Mouse (Mus musculus): ENCODE data around the gene Tbxas1.

Tbxas1 gene

DNA sequence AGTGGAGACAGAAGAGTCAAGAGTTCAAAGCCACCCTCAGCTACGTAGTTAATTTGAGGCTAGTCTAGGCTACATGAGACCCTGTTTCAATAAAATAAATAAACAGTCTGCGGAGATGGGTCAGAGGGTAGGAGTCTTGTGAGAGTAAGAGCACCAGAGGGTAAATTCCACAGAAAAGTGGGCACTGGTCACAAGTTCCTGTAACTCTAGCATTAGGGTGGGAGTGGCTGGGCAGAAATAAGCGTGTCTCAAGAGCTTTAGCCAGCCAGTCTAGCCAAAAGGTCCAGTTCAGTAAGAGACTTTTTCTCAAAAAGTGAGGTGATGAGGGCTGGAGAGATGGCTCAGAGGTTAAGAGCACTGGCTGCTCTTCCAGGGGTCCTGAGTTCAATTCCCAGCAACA lies 18.4 kb downstream of the Tbxas1 start:
- no peak for DNase-seq (ENCODE audit: low spot score in 2 of 2)

GRCm38 (mm10) chr6:38900073-38900472 lies 24.9 kb downstream of the Tbxas1 start:
- DNase-seq (ENCODE audit: low spot score in 2 of 2) = no peak

GRCm38 (mm10) chr6:38900479-38901126 lies 25.4 kb downstream of the Tbxas1 start:
- no peak for DNase-seq (ENCODE audit: low spot score in 2 of 2)

DNA sequence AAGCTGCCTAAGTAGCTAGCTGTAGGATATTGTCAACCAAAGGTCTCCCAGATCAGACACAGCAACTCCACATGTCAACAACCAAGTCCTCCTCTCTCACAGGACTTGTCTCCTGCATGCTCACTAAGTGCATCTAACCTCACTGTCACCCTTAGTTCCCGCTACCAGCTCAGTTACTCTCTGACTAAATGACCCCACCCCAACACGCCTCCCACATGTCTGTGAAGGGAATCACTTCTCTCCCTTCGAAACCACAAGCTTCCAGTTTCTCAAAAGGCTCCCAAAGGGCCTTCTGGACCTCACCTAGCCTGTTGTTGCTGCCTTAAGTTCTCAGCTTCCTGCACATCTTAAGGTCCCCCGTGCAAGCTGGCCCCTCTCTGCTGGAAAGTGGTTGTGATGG lies 25.9 kb downstream of the Tbxas1 start:
- DNase-seq (ENCODE audit: low spot score in 2 of 2) = no peak

DNA sequence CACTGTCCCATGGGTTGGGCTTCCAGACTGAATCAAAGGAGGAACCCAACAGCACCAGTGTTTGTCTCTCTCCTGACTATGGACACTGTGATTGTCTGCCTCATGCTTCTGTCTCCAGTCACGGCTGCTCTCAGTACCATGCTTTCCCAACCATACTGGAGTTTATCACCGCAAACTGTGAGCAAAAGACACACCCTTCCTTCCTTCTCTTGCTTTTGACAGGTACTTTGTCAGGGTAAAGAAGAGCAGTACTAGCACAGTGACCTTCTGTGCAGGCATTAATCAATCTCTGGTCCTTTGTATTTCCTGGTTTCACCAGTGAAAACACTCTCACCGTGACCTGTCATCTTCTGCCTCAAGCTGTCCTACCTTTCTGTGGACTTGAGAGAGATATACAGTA lies 26.4 kb downstream of the Tbxas1 start:
- DNase-seq (ENCODE audit: low spot score in 2 of 2) = no peak

DNA sequence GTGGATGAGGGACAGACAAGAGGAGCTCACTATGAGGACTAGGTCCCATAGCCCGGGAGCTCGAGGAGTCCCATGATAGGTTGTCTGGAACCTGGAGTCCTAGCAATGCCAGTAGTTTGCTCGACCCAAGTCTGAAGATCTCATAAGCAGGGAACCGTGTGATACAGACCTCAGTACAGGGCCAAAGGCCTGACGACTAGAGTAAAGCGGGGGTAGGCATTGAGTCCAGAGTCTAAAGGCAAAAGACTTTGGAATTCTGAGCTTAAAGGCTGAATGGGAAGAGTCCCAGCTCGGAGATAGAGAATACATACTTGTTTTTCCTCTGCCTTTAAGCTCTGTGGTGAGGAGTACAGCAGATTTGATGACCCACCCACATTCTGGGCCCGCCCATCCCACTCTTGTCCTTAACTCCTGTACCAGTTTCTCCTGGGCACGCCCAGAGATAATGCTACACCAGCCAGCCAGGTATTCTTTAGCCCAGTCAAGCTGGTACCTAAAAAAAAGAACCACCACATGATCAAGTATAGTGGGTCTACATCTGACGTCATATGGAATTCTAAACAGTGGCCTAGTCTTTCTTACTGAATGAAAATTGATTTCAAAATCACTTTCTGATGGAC lies 27.7 kb downstream of the Tbxas1 start:
- DNase-seq (ENCODE audit: low spot score in 2 of 2) = no peak

- no peak for DNase-seq (ENCODE audit: low spot score in 2 of 2)
Measured at GRCm38 (mm10) chr6:38906005-38906404, 30.8 kb downstream of the Tbxas1 start.

DNA sequence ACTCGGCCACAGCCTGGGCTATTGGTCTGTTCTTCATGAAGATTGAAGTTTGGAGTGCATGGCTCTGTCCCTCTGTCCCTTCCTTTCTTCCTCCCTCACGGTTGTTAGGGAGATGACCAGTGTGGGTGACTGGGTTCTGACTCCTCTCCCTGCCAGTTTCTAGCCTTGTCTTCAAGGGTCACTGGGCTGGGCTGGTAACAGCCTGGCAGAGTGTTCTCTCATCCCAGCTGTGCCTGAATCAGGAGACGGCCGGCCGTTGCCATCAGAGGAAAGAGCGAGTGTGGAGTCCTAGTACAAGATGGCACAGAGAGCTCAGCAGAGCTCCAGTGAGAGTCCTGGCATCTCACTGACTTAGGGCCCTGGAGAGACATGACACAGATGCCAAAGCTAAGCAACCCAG lies 33.2 kb downstream of the Tbxas1 start:
- no peak for DNase-seq (ENCODE audit: low spot score in 2 of 2)

DNA sequence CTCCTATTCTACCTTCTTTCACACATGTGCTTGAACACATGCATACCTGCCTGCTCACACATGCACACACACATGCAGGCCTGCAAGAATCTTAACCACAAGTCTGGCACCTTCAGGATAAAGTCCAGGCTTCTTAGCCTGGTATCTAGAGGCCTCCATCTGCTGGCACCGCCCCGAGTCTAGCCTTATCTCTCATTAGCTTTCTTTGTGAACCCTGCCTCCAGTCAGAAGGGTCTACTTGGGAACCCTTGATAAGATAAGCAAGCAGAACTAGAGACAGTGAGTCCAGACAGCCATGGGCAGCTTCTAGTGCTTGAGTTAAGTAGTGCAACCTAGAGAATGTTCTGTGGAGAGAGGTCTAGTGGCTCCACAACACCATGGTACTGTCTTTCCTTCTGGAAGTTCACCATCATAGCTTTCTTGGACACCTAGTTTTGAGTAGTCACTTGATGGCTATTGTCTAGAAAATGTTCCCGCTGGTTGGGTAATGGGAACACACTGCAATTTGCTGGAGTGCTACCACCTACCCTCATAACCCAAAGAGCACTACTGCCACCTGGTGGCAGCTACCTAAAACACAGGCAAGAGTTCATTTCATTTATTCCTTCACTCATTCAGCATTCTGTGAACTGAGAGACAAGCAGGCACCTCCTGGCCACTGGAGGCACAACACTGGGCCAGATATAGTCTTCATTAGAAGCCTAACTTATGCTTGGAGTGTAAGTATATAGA lies 35.8 kb downstream of the Tbxas1 start:
- DNase-seq (ENCODE audit: low spot score in 2 of 2) = peak; percentile 21 to 56

DNA sequence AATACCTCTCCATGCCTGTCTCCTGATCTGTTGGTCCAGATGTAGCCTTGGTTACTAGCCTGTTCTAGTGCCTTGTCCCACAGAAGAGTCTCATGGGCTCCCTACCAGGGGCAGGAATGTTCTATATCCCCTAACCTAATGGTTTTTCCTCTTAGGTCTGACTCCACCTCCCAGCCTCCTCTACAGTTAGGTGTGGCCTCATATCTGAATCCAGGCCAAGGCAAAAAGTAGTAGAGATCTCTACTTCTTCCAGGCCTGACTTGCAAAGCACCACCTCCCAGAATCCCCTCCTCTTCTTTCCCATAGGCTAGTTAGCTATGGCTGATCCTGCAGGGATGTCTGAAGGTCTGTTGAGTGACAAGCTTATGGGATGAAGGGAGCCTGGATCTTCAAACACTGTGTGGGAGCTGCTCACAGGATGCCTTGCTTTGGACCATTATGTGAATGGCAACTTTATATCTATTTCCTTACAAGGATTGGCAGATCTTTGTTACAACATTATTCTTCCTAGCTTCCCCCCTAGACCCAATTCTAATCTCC lies 37.0 kb downstream of the Tbxas1 start:
- no peak for DNase-seq (ENCODE audit: low spot score in 2 of 2)

GRCm38 (mm10) chr6:38912845-38913244 lies 37.6 kb downstream of the Tbxas1 start:
- DNase-seq (ENCODE audit: low spot score in 2 of 2) = no peak

- no peak for DNase-seq (ENCODE audit: low spot score in 2 of 2)
Measured at GRCm38 (mm10) chr6:38913386-38914042, 38.3 kb downstream of the Tbxas1 start.

DNA sequence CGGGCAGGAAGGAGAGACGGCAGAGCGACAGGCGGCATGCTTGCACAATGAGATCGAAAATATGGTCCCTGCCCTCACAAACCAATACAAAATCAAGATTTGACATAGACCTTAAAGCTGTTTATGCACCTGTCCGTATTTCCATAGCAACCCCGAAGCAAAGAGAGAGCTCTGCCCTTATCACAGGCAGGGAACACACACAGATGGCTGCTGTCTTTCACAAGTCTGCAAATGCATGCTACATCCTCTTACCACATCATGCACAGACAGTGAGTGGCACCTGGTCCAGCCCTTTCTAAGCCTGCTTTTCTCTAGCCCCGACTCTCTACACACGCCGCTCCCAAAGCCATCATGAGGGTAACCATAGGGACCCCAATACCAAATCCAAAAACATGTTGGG lies 39.0 kb downstream of the Tbxas1 start:
- no peak for DNase-seq (ENCODE audit: low spot score in 2 of 2)

- no peak for DNase-seq (ENCODE audit: low spot score in 2 of 2)
Measured at GRCm38 (mm10) chr6:38915776-38916175, 40.6 kb downstream of the Tbxas1 start.

GRCm38 (mm10) chr6:38916571-38916970 lies 41.4 kb downstream of the Tbxas1 start:
- DNase-seq (ENCODE audit: low spot score in 2 of 2) = no peak

DNA sequence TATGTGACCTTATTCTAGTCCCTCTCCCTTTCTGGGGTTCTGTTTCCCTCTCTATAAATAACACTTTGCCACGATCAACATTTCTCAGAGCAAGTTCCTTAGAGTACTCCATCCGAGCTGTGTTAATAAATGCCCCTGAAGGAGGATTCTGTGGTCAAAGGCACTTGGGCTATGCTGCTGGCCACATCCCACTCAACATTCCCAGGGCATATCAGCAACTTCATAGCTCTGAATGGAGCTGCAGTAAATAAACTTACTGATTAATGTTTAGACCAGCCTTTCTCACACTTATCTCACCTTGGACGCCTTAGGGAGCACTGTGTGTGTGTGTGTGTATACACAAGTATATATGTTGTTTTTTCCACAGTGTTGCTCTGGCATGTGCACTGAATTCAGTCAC lies 42.2 kb downstream of the Tbxas1 start:
- no peak for DNase-seq (ENCODE audit: low spot score in 2 of 2)

DNA sequence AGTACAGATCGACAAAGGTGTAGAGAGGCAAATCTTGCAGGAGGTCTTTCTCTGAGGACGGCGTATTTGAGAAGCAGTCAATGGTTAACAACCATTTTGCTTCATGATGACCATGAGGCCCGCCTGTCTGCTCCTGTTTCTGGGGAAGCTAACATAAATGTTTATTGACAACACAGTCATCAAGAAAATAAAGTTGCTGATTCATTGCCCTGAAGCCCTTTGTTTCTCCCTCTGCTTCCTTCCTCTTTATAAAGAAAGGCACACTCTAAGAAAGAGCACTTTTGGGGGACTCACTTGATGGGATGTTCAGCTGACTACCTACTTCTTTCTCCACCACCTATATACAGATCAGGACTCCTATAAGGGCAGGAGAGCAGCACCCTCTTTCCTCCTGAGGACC lies 43.5 kb downstream of the Tbxas1 start:
- no peak for DNase-seq (ENCODE audit: low spot score in 2 of 2)

- no peak for DNase-seq (ENCODE audit: low spot score in 2 of 2)
Measured at GRCm38 (mm10) chr6:38919135-38919740, 44.0 kb downstream of the Tbxas1 start.

GRCm38 (mm10) chr6:38920141-38920540 lies 44.9 kb downstream of the Tbxas1 start:
- DNase-seq (ENCODE audit: low spot score in 2 of 2) = no peak

GRCm38 (mm10) chr6:38921095-38921809 lies 46.0 kb downstream of the Tbxas1 start:
- no peak for DNase-seq (ENCODE audit: low spot score in 2 of 2)

DNA sequence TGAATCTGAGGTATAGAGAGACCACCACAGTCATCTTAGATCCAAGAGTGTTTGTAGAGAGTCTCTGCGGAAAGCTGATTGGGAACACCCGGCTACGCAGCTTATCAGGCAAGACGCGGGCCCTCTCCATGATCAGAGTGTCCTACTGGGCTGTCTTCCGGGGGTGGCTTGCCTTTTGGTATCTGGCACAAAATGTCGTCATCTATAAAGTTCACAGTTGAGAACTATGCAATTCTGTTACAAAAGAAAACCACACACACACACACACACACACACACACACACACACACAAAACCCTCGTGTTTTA lies 46.6 kb downstream of the Tbxas1 start:
- DNase-seq (ENCODE audit: low spot score in 2 of 2) = no peak
